Mouse (Mus musculus) hindbrain, embryonic 14.5 days (tissue): Measurements from ENCODE around the gene Scg3. TPM values are rescaled to one million over a fixed set of nuclear protein-coding genes. Genes with fewer than 3 reads are reported as not detected.
"Not testable (repeated sequence)": the region's sequence is repeated elsewhere in the genome, so short reads cannot be mapped to it uniquely, and the experiment has no call there.

ENCODE experiments used
- ATAC-seq: fragments of 200-750 bp; cut with Nextera tagmentation; 2 replicates; pipeline ENCODE4 v1.8.0; 2017; ENCODE audit warnings: moderate number of reproducible peaks, mild to moderate bottlenecking, moderate TSS enrichment, moderate library complexity; ENCODE audit not compliant: low FRiP score
- DNase-seq: peaks from one replicate; pipeline ENCODE4 v3.0.0-alpha.2; 2015; ENCODE audit warnings: low spot score
- H3K27ac ChIP-seq: fragments of 300-500 bp; sonication (generic); 2 replicates; pipeline ENCODE4 v1.5.1; 2014; ENCODE audit warnings: mild to moderate bottlenecking, moderate library complexity
- H3K27me3 ChIP-seq: fragments of 300-500 bp; sonication (generic); 2 replicates; pipeline ENCODE4 v1.6.1; 2014; ENCODE audit warnings: mild to moderate bottlenecking, low read length, mixed read lengths; ENCODE audit not compliant: control insufficient read depth, insufficient read depth
- H3K36me3 ChIP-seq: fragments of 300-500 bp; sonication (generic); replicated peaks from 2 replicates; pipeline ENCODE4 v1.6.1; 2014; ENCODE audit not compliant: control insufficient read depth, insufficient read depth
- H3K4me1 ChIP-seq: fragments of 300-500 bp; sonication (generic); replicated peaks from 2 replicates; pipeline ENCODE4 v1.6.1; 2014; ENCODE audit warnings: antibody characterized with exemption, low read length, mixed read lengths; ENCODE audit not compliant: control insufficient read depth, insufficient read depth
- H3K4me2 ChIP-seq: fragments of 300-500 bp; sonication (generic); replicated peaks from 2 replicates; pipeline ENCODE4 v1.6.1; 2014; ENCODE audit warnings: mild to moderate bottlenecking, moderate library complexity
- H3K4me3 ChIP-seq: fragments of 300-500 bp; sonication (generic); replicated peaks from 2 replicates; pipeline ENCODE4 v1.5.1; 2014; ENCODE audit warnings: mild to moderate bottlenecking, low read length
- H3K9ac ChIP-seq: fragments of 300-500 bp; sonication (generic); 2 replicates; pipeline ENCODE4 v1.6.1; 2014
- H3K9me3 ChIP-seq: fragments of 300-500 bp; sonication (generic); 2 replicates; pipeline ENCODE4 v1.6.1; 2016; ENCODE audit warnings: low read length; ENCODE audit not compliant: control insufficient read depth
- WGBS: fragments of 180-500 bp; shearing (Covaris S2); extraction: QIAGEN DNeasy Blood & Tissue Kit; methylation state at CpG from one replicate; pipeline ENCODE4 v1.1.7; 2014; 5-methylcytosine and 5-hydroxymethylcytosine counted together
- polyA plus RNA-seq: library from polyadenylated mRNA; unstranded; fragments of >200 nt; fragmentation: Nextera tagmentation; extraction: Ambion mirVana; gene quantifications from 2 replicates; pipeline ENCODE4 v1.2.1, GENCODE M21; 2014

Scg3 gene
- polyA plus RNA-seq, 1 experiment from 2014 or later = 116 TPM

- ATAC-seq (no peak), DNase-seq (no peak)
- Histone ChIP-seq H3K9me3 (no peaks in the 10 kb centered on the region), H3K4me2 (no peak overlapping the region), H3K4me1 (no peaks in the 10 kb centered on the region), H3K9ac (no peak overlapping the region), H3K36me3 (peaks cover 92% of the 10 kb centered on the region), H3K27me3 (no peaks in the 10 kb centered on the region), H3K4me3 (no peak overlapping the region), H3K27ac (no peak overlapping the region)
- 68% methylated on average over 6 of the region's 6 CpGs for WGBS
These were observed 11.1 kb downstream of the Scg3 start for GRCm38 (mm10) chr9:75672769-75673168.

- no peak overlapping the region for H3K4me2 ChIP-seq
- ATAC-seq = no peak
These were observed 17.2 kb downstream of the Scg3 start for GRCm38 (mm10) chr9:75666612-75667011.

DNA sequence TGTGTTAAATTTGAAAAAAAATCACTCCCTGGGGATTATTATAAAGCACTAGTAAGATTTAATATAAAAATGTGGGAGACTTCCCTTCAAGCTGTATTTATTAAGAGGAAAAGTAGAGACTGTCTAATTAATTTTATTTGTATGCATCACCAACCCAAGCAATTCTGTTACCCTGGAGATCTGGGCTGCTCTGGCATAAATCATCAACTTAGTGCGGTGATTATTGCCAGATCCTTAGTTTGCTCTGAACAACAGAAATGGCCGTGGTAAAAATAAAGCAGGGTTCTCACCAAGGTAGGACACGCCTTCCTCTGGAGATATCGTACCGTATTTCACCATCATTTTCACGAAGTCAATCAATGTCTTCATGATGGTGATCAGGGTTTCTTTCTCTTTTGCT lies 18.5 kb downstream of the Scg3 start:
- ATAC-seq (no peak; the same call in 1 of the 2 replicates), DNase-seq (no peak)
- H3K4me1 ChIP-seq = no peaks in the 10 kb centered on the region
- no peak overlapping the region for H3K27ac ChIP-seq
- no peaks in the 10 kb centered on the region for H3K9me3 ChIP-seq
- H3K9ac ChIP-seq = no peak overlapping the region
- H3K4me3 ChIP-seq = no peak overlapping the region
- no peaks in the 10 kb centered on the region for H3K27me3 ChIP-seq
- 79% methylated on average over 6 of the region's 6 CpGs for WGBS
- H3K4me2 ChIP-seq = no peak overlapping the region
- peaks cover 93% of the 10 kb centered on the region for H3K36me3 ChIP-seq

More at GRCm38 (mm10) chr9:75666612-75667011, 17.2 kb downstream of the Scg3 start:
- Histone ChIP-seq H3K9me3 (no peaks in the 10 kb centered on the region), H3K4me3 (no peak overlapping the region), H3K9ac (no peak overlapping the region), H3K27ac (no peak overlapping the region), H3K27me3 (no peaks in the 10 kb centered on the region), H3K4me1 (no peaks in the 10 kb centered on the region), H3K36me3 (peaks cover 89% of the 10 kb centered on the region)
- WGBS = 76% methylated on average over 5 of the region's 5 CpGs
- no peak for DNase-seq

- H3K4me2 ChIP-seq = no peak overlapping the region
- H3K27me3 ChIP-seq = no peaks in the 10 kb centered on the region
- no peaks in the 10 kb centered on the region for H3K4me1 ChIP-seq
- peaks cover 75% of the 10 kb centered on the region for H3K36me3 ChIP-seq
- 97% methylated on average over 8 of the region's 8 CpGs for WGBS
- no peak overlapping the region for H3K4me3 ChIP-seq
- ATAC-seq (no peak), DNase-seq (no peak)
- H3K9me3 ChIP-seq = no peaks in the 10 kb centered on the region
- H3K9ac ChIP-seq = no peak overlapping the region
- H3K27ac ChIP-seq = no peak overlapping the region
These were observed 22.9 kb downstream of the Scg3 start for GRCm38 (mm10) chr9:75660917-75661316.

DNA sequence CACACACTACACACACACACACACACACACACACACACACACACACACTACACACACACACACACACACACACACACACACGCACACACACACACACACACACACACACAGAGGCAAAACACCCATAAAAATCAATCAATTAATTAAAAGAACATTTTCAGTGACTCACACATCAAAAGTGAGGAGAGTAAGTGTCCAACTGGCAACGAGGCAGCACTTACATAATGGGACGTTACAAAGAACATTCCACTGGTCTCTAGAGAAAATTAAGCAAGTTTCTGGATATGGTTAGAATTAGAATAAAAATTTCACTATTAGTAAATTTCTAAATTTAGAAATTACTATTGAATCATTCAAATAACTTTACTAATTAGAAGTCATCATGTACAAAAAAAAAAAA lies 27.4 kb downstream of the Scg3 start:
- H3K27ac ChIP-seq, H3K4me2 ChIP-seq, H3K9ac ChIP-seq, H3K9me3 ChIP-seq, H3K4me3 ChIP-seq, H3K27me3 ChIP-seq, H3K4me1 ChIP-seq, DNase-seq, ATAC-seq: not testable (repeated sequence)
- peaks cover 61% of the 10 kb centered on the region for H3K36me3 ChIP-seq
- 70% methylated on average over 3 of the region's 3 CpGs for WGBS

DNA sequence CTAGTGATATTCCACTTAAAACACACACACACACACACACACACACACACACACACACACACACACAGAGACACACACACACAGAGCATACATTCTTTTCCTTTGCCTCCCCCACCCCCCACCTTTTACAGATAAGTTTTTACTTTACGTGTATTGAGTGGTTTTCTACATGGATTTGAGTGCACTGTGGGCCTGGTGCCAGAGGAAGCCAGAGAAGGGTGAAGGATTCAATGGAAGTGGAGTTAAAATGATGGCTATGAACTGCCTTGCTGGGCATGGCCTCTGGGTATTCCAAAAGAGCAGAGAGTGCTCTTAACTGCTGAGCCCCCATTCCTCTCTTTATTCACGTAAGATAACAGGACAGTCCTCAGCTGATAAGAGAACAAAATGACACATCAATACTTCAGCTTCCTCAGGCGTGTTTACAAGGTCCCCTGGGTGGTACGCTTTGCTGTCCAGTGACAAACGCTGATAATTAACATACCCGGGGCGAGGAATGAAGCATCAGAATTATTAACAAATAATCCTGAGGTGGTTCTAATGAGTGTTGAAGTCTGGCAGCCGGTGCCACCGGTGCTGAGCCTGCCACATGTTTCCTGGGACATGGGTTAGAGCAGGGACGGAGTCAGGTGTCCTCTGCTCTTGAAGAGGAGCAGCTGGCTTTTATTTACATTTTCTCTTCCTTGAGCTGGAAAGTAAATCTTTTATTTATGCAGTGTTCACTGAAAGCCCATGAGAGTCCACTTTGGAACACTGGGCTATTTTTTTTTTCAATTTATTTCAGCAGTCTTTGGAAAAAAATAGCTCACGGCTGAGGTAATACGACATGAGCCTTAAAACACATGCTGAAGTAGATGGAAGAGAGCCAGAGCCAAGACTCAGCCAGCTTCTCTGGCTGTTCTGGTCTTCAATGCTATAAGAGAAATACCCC lies 29.6 kb downstream of the Scg3 start:
- no peak overlapping the region for H3K9ac ChIP-seq
- peaks cover 62% of the 10 kb centered on the region for H3K36me3 ChIP-seq
- ATAC-seq = no peak; the same call in 1 of the 2 replicates
- peak overlapping the region; percentile 33; the same call in 1 of the 2 replicates for H3K27ac ChIP-seq
- H3K4me3 ChIP-seq = no peak overlapping the region
- 35% methylated on average over 12 of the region's 12 CpGs for WGBS
- no peaks in the 10 kb centered on the region for H3K9me3 ChIP-seq
- no peaks in the 10 kb centered on the region for H3K4me1 ChIP-seq
- H3K27me3 ChIP-seq = no peaks in the 10 kb centered on the region
- no peak for DNase-seq
- no peak overlapping the region for H3K4me2 ChIP-seq

- ATAC-seq = no peak
- Histone ChIP-seq H3K27me3 (no peaks in the 10 kb centered on the region), H3K36me3 (peaks cover 90% of the 10 kb centered on the region), H3K9ac (no peak overlapping the region), H3K4me3 (no peak overlapping the region), H3K27ac (no peak overlapping the region), H3K4me2 (no peak overlapping the region), H3K9me3 (peaks cover 3% of the 10 kb centered on the region; the same call in 1 of the 2 replicates), H3K4me1 (no peaks in the 10 kb centered on the region)
- 75% methylated on average over 3 of the region's 3 CpGs for WGBS
- no peak for DNase-seq
These were observed 38.5 kb downstream of the Scg3 start for GRCm38 (mm10) chr9:75645405-75645804.

DNA sequence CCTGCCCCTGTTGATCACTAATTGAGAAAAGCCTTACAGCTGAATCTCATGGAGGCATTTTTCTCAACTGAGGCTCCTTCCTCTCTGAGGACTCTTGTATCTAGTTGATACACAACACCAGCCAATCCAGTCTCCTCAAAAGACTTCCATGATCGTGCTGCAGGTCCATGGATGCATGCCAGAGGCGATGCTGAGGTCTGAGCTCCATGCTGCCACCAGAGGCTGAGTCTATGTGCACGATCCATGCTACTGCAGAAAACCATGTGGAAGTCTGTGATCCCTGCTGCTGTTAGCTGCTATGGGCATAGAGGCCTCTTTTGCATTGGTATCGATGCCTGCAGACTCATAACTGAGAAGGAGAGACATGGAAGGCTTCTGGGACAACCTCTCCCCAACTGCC lies 49.6 kb downstream of the Scg3 start:
- H3K4me3 ChIP-seq = no peak overlapping the region
- ATAC-seq (no peak), DNase-seq (no peak)
- no peak overlapping the region for H3K27ac ChIP-seq
- H3K4me2 ChIP-seq = no peak overlapping the region
- no peaks in the 10 kb centered on the region for H3K4me1 ChIP-seq
- peaks cover 12% of the 10 kb centered on the region; the same call in 1 of the 2 replicates for H3K36me3 ChIP-seq
- 79% methylated on average over 4 of the region's 4 CpGs for WGBS
- H3K9me3 ChIP-seq = no peaks in the 10 kb centered on the region
- no peaks in the 10 kb centered on the region for H3K27me3 ChIP-seq
- no peak overlapping the region for H3K9ac ChIP-seq

DNA sequence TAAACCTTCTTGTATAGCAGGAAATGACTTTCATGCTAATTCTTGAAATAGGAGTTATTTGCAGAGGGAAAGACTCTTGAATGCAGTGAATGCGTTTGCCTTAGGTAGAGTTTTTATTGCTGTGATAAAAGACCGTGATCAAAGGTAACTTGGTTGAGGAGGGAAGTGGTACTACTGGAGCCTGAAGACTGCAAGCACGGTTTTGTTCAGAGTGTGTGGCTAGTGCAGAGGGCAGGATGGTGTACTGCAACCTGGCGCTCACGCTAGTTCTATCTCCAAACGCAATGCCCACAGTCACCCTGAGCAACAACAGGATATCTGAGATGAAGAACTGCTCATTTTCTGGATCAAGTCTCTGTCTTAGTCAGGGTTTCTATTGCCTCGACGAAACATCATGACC lies 50.3 kb downstream of the Scg3 start:
- no peaks in the 10 kb centered on the region for H3K9me3 ChIP-seq
- no peak overlapping the region for H3K27ac ChIP-seq
- no peak overlapping the region for H3K9ac ChIP-seq
- WGBS = 94% methylated on average over 8 of the region's 8 CpGs
- ATAC-seq = no peak
- no peaks in the 10 kb centered on the region for H3K27me3 ChIP-seq
- H3K36me3 ChIP-seq = peaks cover 12% of the 10 kb centered on the region; the same call in 1 of the 2 replicates
- no peaks in the 10 kb centered on the region for H3K4me1 ChIP-seq
- no peak overlapping the region for H3K4me2 ChIP-seq
- no peak overlapping the region for H3K4me3 ChIP-seq
- DNase-seq = no peak
